Mouse (Mus musculus): ENCODE results near the gene Rrp9. TPM values are rescaled to one million over a fixed set of nuclear protein-coding genes. Genes with fewer than 3 reads are reported as not detected.

Rrp9 gene
- total and polyA plus RNA-seq, 2 experiments from 2014 or later: 45.6 to 46.5 TPM

GRCm38 (mm10) chr9:106467746-106468145, 8.0 kb upstream of the Rrp9 start:
- no peak overlapping the region for H3K27ac ChIP-seq (ENCODE audit: low read depth, low read length)
- no peak for DNase-seq
- WGBS: 87% methylated on average over 7 of the region's 7 CpGs
- H3K9ac ChIP-seq: no peak overlapping the region
- no peak overlapping the region for H3K4me2 ChIP-seq (ENCODE audit: low read depth)
- H3K36me3 ChIP-seq (ENCODE audit: insufficient read depth): peaks cover 18% of the 10 kb centered on the region
- H3K9me3 ChIP-seq (ENCODE audit: low read length): no peaks in the 10 kb centered on the region
- ATAC-seq: no peak
- no peak for TF ChIP-seq CTCF (IDR thresholded peaks at IDR 0.05; ENCODE audit: low read depth)
- no peak overlapping the region for H3K4me3 ChIP-seq (ENCODE audit: low read depth, low read length)
- peaks cover 7% of the 10 kb centered on the region; the same call in 1 of the 2 replicates for H3K4me1 ChIP-seq (ENCODE audit: insufficient read depth)
- no peaks in the 10 kb centered on the region for H3K27me3 ChIP-seq (ENCODE audit: insufficient read depth, low read length)

GRCm38 (mm10) chr9:106469317-106469716, 6.4 kb upstream of the Rrp9 start:
- Histone ChIP-seq H3K4me2 (ENCODE audit: low read depth) (no peak overlapping the region), H3K4me3 (ENCODE audit: low read depth, low read length) (no peak overlapping the region), H3K4me1 (ENCODE audit: insufficient read depth) (peaks cover 7% of the 10 kb centered on the region; the same call in 1 of the 2 replicates), H3K27me3 (ENCODE audit: insufficient read depth, low read length) (no peaks in the 10 kb centered on the region), H3K9me3 (ENCODE audit: low read length) (no peaks in the 10 kb centered on the region), H3K36me3 (ENCODE audit: insufficient read depth) (0 out of 2 replicates have a peak, but pooled peaks cover 3% of the 10 kb centered on the region), H3K27ac (ENCODE audit: low read depth, low read length) (no peak overlapping the region), H3K9ac (no peak overlapping the region)
- ATAC-seq (no peak), DNase-seq (no peak)
- TF ChIP-seq CTCF (IDR thresholded peaks at IDR 0.05; ENCODE audit: low read depth): no peak
- 81% methylated on average over 6 of the region's 6 CpGs for WGBS

GRCm38 (mm10) chr9:106469776-106470175, 6.0 kb upstream of the Rrp9 start:
- no peaks in the 10 kb centered on the region for H3K36me3 ChIP-seq (ENCODE audit: insufficient read depth)
- H3K9ac ChIP-seq: no peak overlapping the region
- peaks cover 7% of the 10 kb centered on the region; the same call in 1 of the 2 replicates for H3K4me1 ChIP-seq (ENCODE audit: insufficient read depth)
- no peak for DNase-seq
- no peak overlapping the region for H3K4me2 ChIP-seq (ENCODE audit: low read depth)
- H3K4me3 ChIP-seq (ENCODE audit: low read depth, low read length): no peak overlapping the region
- ATAC-seq: no peak
- no peaks in the 10 kb centered on the region for H3K27me3 ChIP-seq (ENCODE audit: insufficient read depth, low read length)
- H3K9me3 ChIP-seq (ENCODE audit: low read length): no peaks in the 10 kb centered on the region
- 69% methylated on average over 9 of the region's 9 CpGs for WGBS
- H3K27ac ChIP-seq (ENCODE audit: low read depth, low read length): no peak overlapping the region
- TF ChIP-seq CTCF (IDR thresholded peaks at IDR 0.05; ENCODE audit: low read depth): no peak

GRCm38 (mm10) chr9:106470991-106471750, 4.6 kb upstream of the Rrp9 start:
- no peaks in the 10 kb centered on the region for H3K36me3 ChIP-seq (ENCODE audit: insufficient read depth)
- no peak overlapping the region for H3K4me2 ChIP-seq (ENCODE audit: low read depth)
- ATAC-seq: no peak
- H3K27ac ChIP-seq (ENCODE audit: low read depth, low read length): no peak overlapping the region
- H3K9ac ChIP-seq: no peak overlapping the region
- no peak for DNase-seq
- WGBS: 59% methylated on average over 14 of the region's 14 CpGs
- TF ChIP-seq CTCF (IDR thresholded peaks at IDR 0.05; ENCODE audit: low read depth): no peak
- no peak overlapping the region for H3K4me3 ChIP-seq (ENCODE audit: low read depth, low read length)
- no peaks in the 10 kb centered on the region for H3K9me3 ChIP-seq (ENCODE audit: low read length)
- H3K4me1 ChIP-seq (ENCODE audit: insufficient read depth): no peaks in the 10 kb centered on the region
- H3K27me3 ChIP-seq (ENCODE audit: insufficient read depth, low read length): no peaks in the 10 kb centered on the region

GRCm38 (mm10) chr9:106471892-106472291, 3.9 kb upstream of the Rrp9 start:
- no peak overlapping the region for H3K9ac ChIP-seq
- WGBS: 24% methylated on average over 5 of the region's 5 CpGs
- H3K27me3 ChIP-seq (ENCODE audit: insufficient read depth, low read length): no peaks in the 10 kb centered on the region
- H3K4me3 ChIP-seq (ENCODE audit: low read depth, low read length): no peak overlapping the region
- H3K36me3 ChIP-seq (ENCODE audit: insufficient read depth): no peaks in the 10 kb centered on the region
- H3K4me1 ChIP-seq (ENCODE audit: insufficient read depth): no peaks in the 10 kb centered on the region
- H3K4me2 ChIP-seq (ENCODE audit: low read depth): no peak overlapping the region
- no peaks in the 10 kb centered on the region for H3K9me3 ChIP-seq (ENCODE audit: low read length)
- ATAC-seq (no peak), DNase-seq (no peak)
- TF ChIP-seq CTCF (IDR thresholded peaks at IDR 0.05; ENCODE audit: low read depth): no peak
- H3K27ac ChIP-seq (ENCODE audit: low read depth, low read length): no peak overlapping the region

- Histone ChIP-seq H3K36me3 (ENCODE audit: insufficient read depth) (no peaks in the 10 kb centered on the region), H3K27ac (ENCODE audit: low read depth, low read length) (no peak overlapping the region), H3K27me3 (ENCODE audit: insufficient read depth, low read length) (no peaks in the 10 kb centered on the region), H3K4me1 (ENCODE audit: insufficient read depth) (no peaks in the 10 kb centered on the region), H3K9me3 (ENCODE audit: low read length) (no peaks in the 10 kb centered on the region), H3K4me2 (ENCODE audit: low read depth) (no peak overlapping the region), H3K4me3 (ENCODE audit: low read depth, low read length) (no peak overlapping the region), H3K9ac (no peak overlapping the region)
- DNase-seq: no peak
- no peak for ATAC-seq
- TF ChIP-seq CTCF (IDR thresholded peaks at IDR 0.05; ENCODE audit: low read depth): no peak
- WGBS: 63% methylated on average over 4 of the region's 4 CpGs
These were observed 3.4 kb upstream of the Rrp9 start for GRCm38 (mm10) chr9:106472321-106472720.

- Histone ChIP-seq H3K4me1 (ENCODE audit: insufficient read depth) (peaks cover 4% of the 10 kb centered on the region; the same call in 1 of the 2 replicates), H3K36me3 (ENCODE audit: insufficient read depth) (no peaks in the 10 kb centered on the region), H3K4me3 (ENCODE audit: low read depth, low read length) (no peak overlapping the region), H3K9ac (no peak overlapping the region), H3K27me3 (ENCODE audit: insufficient read depth, low read length) (no peaks in the 10 kb centered on the region), H3K27ac (ENCODE audit: low read depth, low read length) (no peak overlapping the region), H3K4me2 (ENCODE audit: low read depth) (no peak overlapping the region), H3K9me3 (ENCODE audit: low read length) (no peaks in the 10 kb centered on the region)
- ATAC-seq (no peak), DNase-seq (no peak)
- no peak for TF ChIP-seq CTCF (IDR thresholded peaks at IDR 0.05; ENCODE audit: low read depth)
- WGBS: 89% methylated on average over 16 of the region's 16 CpGs
These were observed 2.5 kb upstream of the Rrp9 start for GRCm38 (mm10) chr9:106473081-106473752.

Data from forebrain, postnatal 0 days (tissue).